Mouse (Mus musculus) embryonic facial prominence, embryonic 10.5 days (tissue): ENCODE data around the gene Dner. TPM values are rescaled to one million over a fixed set of nuclear protein-coding genes. Genes with fewer than 3 reads are reported as not detected.

ENCODE experiments used
- microRNA-seq: library from miRNA; unstranded; fragments of <30 nt; microRNA quantifications from one replicate; pipeline ENCODE4, GENCODE M21; 2017
- polyA plus RNA-seq: library from polyadenylated mRNA; unstranded; fragments of >200 nt; fragmentation: Nextera tagmentation; extraction: Ambion mirVana; gene quantifications from 2 replicates; pipeline ENCODE4 v1.2.1, GENCODE M21; 2016

Gene Dner
- polyA plus RNA-seq, 1 experiment from 2014 or later, result 3.6 TPM

Small RNAs within 50 kb of the gene (microRNA-seq; reads per million reads assigned to microRNA genes)
- 68.6 reads per million, percentile 45 among the genes with 10 or more reads in this experiment for gene Mir5126

Other genes starting within 250 kb of the Dner start
- 9.3 and 9.5 TPM in 2 replicates for gene Fbxo36, start 143.6 kb upstream of the Dner start, polyA plus RNA-seq
- 79.3 and 86.5 TPM in 2 replicates for gene Trip12, start 144.3 kb upstream of the Dner start, polyA plus RNA-seq
- gene Slc16a14, start 238.9 kb upstream of the Dner start, polyA plus RNA-seq, result 0.20 and 0.50 TPM in 2 replicates